Mouse (Mus musculus): ENCODE data around the gene Vill. TPM values are rescaled to one million over a fixed set of nuclear protein-coding genes. Genes with fewer than 3 reads are reported as not detected.

The Vill gene
- 27.3 and 28.1 TPM in 2 replicates for polyA plus RNA-seq (2016; fragmentation: Nextera tagmentation; extraction: Ambion mirVana)

DNA sequence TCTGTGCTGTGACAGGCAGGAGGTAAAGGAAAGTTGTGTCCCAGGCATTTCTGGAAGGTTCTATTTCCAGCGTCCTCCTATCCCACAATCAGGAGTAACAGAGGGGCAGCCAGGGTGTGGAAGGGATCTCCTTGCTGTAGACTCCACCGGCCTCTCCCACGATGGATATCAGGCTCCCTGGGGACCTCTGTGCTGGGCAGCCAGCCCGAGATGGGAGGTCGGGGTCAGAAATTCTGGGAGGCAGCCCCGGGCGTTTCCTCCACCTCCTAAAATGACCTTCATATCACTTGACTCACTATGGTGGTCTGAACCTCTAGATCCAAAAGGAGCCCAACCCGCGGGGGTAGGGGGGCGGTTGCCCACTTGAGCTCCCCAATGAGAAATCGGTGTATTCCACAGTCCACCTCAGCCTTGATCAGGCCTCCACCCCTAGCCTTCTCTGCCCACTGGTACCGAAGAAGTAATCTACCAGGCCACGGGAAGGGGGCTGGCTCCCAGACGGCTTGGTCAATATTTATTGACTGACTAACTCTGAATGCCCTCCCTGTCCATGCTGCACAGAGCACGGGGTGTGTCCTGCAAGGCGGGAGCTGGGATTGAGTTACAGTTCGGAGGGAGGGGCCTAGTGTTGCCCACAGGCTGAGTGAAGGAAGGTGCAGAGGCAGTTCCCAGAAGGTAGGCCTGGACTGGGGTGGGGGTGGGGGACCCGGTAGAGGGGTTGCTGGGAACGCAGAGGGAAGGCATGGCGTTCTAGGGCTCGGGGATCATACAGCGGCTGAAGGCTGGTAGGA is at the start of gene Vill:
Gene Vill (plus strand): TSS at position 625 of the 791 bp plus-strand sequence.
- no peaks in the 10 kb centered on the region for H3K9me3 ChIP-seq
- peaks cover 24% of the 10 kb centered on the region; the same call in 1 of the 2 replicates for H3K4me1 ChIP-seq
- peak; percentile 91 for ATAC-seq (ENCODE audit: insufficient number of reproducible peaks, insufficient read depth, low FRiP score, low TSS enrichment)
- H3K27ac ChIP-seq: peak within 1 kb of the TSS; percentile 52; the same call in 1 of the 2 replicates
- H3K4me2 ChIP-seq (replicated peaks): peak within 1 kb of the TSS; percentile 80
- H3K36me3 ChIP-seq: no peaks in the 10 kb centered on the region
- peak within 1 kb of the TSS; percentile 39 for H3K4me3 ChIP-seq
- H3K9ac ChIP-seq: peak within 1 kb of the TSS; percentile 57
- WGBS: 13% methylated on average over 22 of the region's 22 CpGs
- H3K27me3 ChIP-seq: no peaks in the 10 kb centered on the region

- H3K4me1 ChIP-seq: peaks cover 30% of the 10 kb centered on the region
- H3K9me3 ChIP-seq: no peaks in the 10 kb centered on the region
- ATAC-seq (ENCODE audit: insufficient number of reproducible peaks, insufficient read depth, low FRiP score, low TSS enrichment): no peak
- H3K4me3 ChIP-seq: no peak overlapping the region
- H3K36me3 ChIP-seq: peaks cover 6% of the 10 kb centered on the region; the same call in 1 of the 2 replicates
- 80% methylated on average over 23 of the region's 23 CpGs for WGBS
- H3K27ac ChIP-seq: peak overlapping the region; percentile 8; the same call in 1 of the 2 replicates
- no peak overlapping the region for H3K4me2 ChIP-seq (replicated peaks)
- H3K27me3 ChIP-seq: no peaks in the 10 kb centered on the region
- H3K9ac ChIP-seq: no peak overlapping the region
Observed at GRCm38 (mm10) chr9:119003990-119004702, 48.4 kb upstream of the Vill start.

GRCm38 (mm10) chr9:119004703-119005076 is 47.9 kb upstream of the Vill start:
- no peak overlapping the region for H3K4me3 ChIP-seq
- ATAC-seq (ENCODE audit: insufficient number of reproducible peaks, insufficient read depth, low FRiP score, low TSS enrichment): no peak
- H3K9ac ChIP-seq: no peak overlapping the region
- H3K4me2 ChIP-seq (replicated peaks): no peak overlapping the region
- no peak overlapping the region for H3K27ac ChIP-seq
- WGBS: 76% methylated on average over 16 of the region's 16 CpGs
- no peaks in the 10 kb centered on the region for H3K27me3 ChIP-seq
- H3K36me3 ChIP-seq: peaks cover 6% of the 10 kb centered on the region; the same call in 1 of the 2 replicates
- H3K4me1 ChIP-seq: peaks cover 30% of the 10 kb centered on the region
- no peaks in the 10 kb centered on the region for H3K9me3 ChIP-seq

- ATAC-seq (ENCODE audit: insufficient number of reproducible peaks, insufficient read depth, low FRiP score, low TSS enrichment): no peak
- Histone ChIP-seq H3K27ac (no peak overlapping the region), H3K4me1 (peaks cover 30% of the 10 kb centered on the region), H3K4me3 (no peak overlapping the region), H3K9ac (no peak overlapping the region), H3K4me2 (replicated peaks) (no peak overlapping the region), H3K9me3 (no peaks in the 10 kb centered on the region), H3K27me3 (no peaks in the 10 kb centered on the region), H3K36me3 (peaks cover 6% of the 10 kb centered on the region; the same call in 1 of the 2 replicates)
- 72% methylated on average over 15 of the region's 15 CpGs for WGBS
Observed at GRCm38 (mm10) chr9:119005303-119006029, 47.1 kb upstream of the Vill start.

- Histone ChIP-seq H3K36me3 (0 out of 2 replicates have a peak, but pooled peaks cover 10% of the 10 kb centered on the region), H3K27me3 (no peaks in the 10 kb centered on the region), H3K4me3 (no peak overlapping the region), H3K9me3 (no peaks in the 10 kb centered on the region), H3K4me2 (replicated peaks) (no peak overlapping the region), H3K4me1 (peaks cover 25% of the 10 kb centered on the region), H3K9ac (no peak overlapping the region), H3K27ac (no peak overlapping the region)
- ATAC-seq (ENCODE audit: insufficient number of reproducible peaks, insufficient read depth, low FRiP score, low TSS enrichment): no peak
- WGBS: 70% methylated on average over 10 of the region's 10 CpGs
Observed at GRCm38 (mm10) chr9:119007266-119007665, 45.3 kb upstream of the Vill start.

DNA sequence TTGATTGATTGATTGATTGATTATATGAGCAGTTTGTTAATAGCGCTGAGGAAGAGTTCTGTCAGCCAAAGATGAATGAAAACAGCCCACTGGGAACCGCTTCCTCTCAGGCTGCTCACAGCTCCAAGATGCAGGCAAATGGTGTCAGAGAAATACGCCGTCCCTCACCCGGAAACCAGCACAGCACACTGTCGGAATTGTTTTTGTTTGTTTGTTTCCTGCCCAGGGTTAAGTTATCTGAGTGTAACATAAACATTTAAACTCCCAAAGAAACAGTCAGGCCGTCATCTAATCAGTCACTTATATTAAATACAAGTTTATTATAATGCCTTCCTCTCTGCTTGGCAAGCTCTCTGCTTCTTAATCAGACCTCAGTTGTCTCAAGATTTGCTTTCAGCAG is 43.7 kb upstream of the Vill start:
- no peak overlapping the region for H3K4me2 ChIP-seq (replicated peaks)
- no peaks in the 10 kb centered on the region for H3K27me3 ChIP-seq
- no peak overlapping the region for H3K9ac ChIP-seq
- ATAC-seq (ENCODE audit: insufficient number of reproducible peaks, insufficient read depth, low FRiP score, low TSS enrichment): no peak
- H3K9me3 ChIP-seq: no peaks in the 10 kb centered on the region
- peaks cover 18% of the 10 kb centered on the region for H3K4me1 ChIP-seq
- 72% methylated on average over 7 of the region's 7 CpGs for WGBS
- H3K36me3 ChIP-seq: peaks cover 18% of the 10 kb centered on the region; the same call in 1 of the 2 replicates
- H3K27ac ChIP-seq: no peak overlapping the region
- H3K4me3 ChIP-seq: no peak overlapping the region

DNA sequence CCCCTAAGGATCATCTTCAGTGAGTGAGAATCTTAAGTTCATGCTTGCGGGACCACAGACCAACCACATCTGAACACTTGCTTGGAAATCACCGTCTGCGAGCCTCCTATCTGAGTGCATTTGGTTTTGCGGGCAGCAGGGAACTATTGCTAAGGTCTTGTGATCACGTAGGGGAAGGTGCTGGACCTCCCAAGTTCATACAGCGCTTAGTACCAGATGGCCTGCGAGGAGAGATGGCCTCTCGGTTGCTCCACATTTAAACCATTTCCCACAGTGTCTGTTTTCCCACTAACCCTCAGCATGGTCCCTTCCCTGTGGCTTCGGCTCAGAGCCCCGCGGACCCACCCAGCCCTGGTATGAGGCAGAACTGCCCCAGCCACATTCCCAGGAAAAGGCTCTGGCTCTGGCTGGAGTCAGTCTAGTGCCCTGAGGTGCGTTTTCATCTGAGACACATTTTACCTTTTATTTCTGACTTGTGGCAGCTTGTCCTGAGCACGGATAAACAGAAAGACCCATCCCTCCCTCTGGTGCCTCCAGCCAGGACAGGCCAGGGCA is 42.3 kb upstream of the Vill start:
- Histone ChIP-seq H3K27ac (peak overlapping the region; percentile 36; the same call in 1 of the 2 replicates), H3K4me2 (replicated peaks) (no peak overlapping the region), H3K4me3 (no peak overlapping the region), H3K4me1 (peaks cover 10% of the 10 kb centered on the region), H3K27me3 (no peaks in the 10 kb centered on the region), H3K36me3 (peaks cover 28% of the 10 kb centered on the region), H3K9me3 (no peaks in the 10 kb centered on the region), H3K9ac (no peak overlapping the region)
- WGBS: 65% methylated on average over 13 of the region's 13 CpGs
- ATAC-seq (ENCODE audit: insufficient number of reproducible peaks, insufficient read depth, low FRiP score, low TSS enrichment): no peak

GRCm38 (mm10) chr9:119016785-119017507 is 35.6 kb upstream of the Vill start:
- H3K4me1 ChIP-seq: 0 out of 2 replicates have a peak, but pooled peaks cover 7% of the 10 kb centered on the region
- no peaks in the 10 kb centered on the region for H3K27me3 ChIP-seq
- H3K4me2 ChIP-seq (replicated peaks): no peak overlapping the region
- H3K9me3 ChIP-seq: no peaks in the 10 kb centered on the region
- H3K9ac ChIP-seq: no peak overlapping the region
- peaks cover 35% of the 10 kb centered on the region for H3K36me3 ChIP-seq
- no peak overlapping the region for H3K27ac ChIP-seq
- ATAC-seq (ENCODE audit: insufficient number of reproducible peaks, insufficient read depth, low FRiP score, low TSS enrichment): no peak
- WGBS: 87% methylated on average over 7 of the region's 7 CpGs
- no peak overlapping the region for H3K4me3 ChIP-seq

DNA sequence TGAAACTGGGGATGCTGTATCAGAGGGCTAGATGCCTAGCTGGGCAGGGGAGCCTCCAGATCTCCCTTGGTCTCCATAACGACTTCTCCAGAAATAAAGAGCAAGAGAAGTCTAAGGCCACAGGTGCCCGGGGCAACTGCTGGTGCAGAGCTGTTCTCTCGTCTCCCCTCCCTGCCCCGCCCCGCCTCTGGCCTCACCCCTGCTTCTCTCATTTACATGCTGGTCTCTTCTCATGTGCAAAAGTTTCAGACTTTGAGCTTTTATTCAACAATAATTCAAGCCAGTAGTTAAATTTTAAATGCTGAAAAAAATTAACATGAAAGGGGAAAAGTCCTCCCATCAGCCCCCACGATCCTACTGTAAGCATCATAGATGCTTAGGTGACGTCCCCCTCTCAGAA is 30.8 kb upstream of the Vill start:
- Histone ChIP-seq H3K9me3 (no peaks in the 10 kb centered on the region), H3K9ac (no peak overlapping the region), H3K4me1 (0 out of 2 replicates have a peak, but pooled peaks cover 7% of the 10 kb centered on the region), H3K4me3 (no peak overlapping the region), H3K27ac (no peak overlapping the region), H3K36me3 (peaks cover 16% of the 10 kb centered on the region; the same call in 1 of the 2 replicates), H3K4me2 (replicated peaks) (no peak overlapping the region), H3K27me3 (no peaks in the 10 kb centered on the region)
- no peak for ATAC-seq (ENCODE audit: insufficient number of reproducible peaks, insufficient read depth, low FRiP score, low TSS enrichment)
- 72% methylated on average over 7 of the region's 7 CpGs for WGBS

DNA sequence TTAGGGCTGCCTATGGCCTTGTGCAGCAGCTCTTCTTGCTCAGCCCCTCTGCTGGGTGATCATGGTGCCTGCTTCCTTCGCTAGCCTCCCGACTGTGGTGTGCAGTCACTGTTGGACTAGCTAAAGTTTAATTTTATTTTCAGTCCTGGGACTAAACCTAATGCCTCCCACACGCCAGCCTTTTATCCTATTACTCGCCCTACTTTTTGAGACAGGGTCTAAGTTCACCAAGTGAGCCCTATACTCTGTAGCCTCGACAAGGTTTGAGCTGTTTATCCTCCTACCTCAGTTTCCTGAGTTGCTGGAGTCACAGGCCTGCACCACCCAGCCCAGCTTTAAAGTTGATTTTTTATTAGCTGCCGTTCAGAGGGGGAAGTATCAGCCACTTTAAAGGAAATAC is 27.3 kb upstream of the Vill start:
- Histone ChIP-seq H3K27ac (no peak overlapping the region), H3K9ac (no peak overlapping the region), H3K4me3 (no peak overlapping the region), H3K4me1 (no peaks in the 10 kb centered on the region), H3K9me3 (no peaks in the 10 kb centered on the region), H3K27me3 (no peaks in the 10 kb centered on the region), H3K4me2 (replicated peaks) (no peak overlapping the region), H3K36me3 (no peaks in the 10 kb centered on the region; the same call in 1 of the 2 replicates)
- ATAC-seq (ENCODE audit: insufficient number of reproducible peaks, insufficient read depth, low FRiP score, low TSS enrichment): no peak
- WGBS: 75% methylated on average over 6 of the region's 6 CpGs

Measured in embryonic facial prominence, embryonic 12.5 days (tissue).